Mouse (Mus musculus): Measurements from ENCODE around the gene Onecut3.

Onecut3 gene

GRCm38 (mm10) chr10:80494732-80495131 lies at the start of gene Onecut3:
TSS of gene Onecut3 (plus strand) at chr10:80494835.
- DNase-seq (ENCODE audit: low read depth, low spot score) = no peak

- DNase-seq (ENCODE audit: low read depth, low spot score) = no peak
Observed at GRCm38 (mm10) chr10:80445052-80445451, 49.6 kb upstream of the Onecut3 start.

- DNase-seq (ENCODE audit: low read depth, low spot score) = peak; percentile 72
Observed at GRCm38 (mm10) chr10:80445898-80446601, 48.6 kb upstream of the Onecut3 start.

DNA sequence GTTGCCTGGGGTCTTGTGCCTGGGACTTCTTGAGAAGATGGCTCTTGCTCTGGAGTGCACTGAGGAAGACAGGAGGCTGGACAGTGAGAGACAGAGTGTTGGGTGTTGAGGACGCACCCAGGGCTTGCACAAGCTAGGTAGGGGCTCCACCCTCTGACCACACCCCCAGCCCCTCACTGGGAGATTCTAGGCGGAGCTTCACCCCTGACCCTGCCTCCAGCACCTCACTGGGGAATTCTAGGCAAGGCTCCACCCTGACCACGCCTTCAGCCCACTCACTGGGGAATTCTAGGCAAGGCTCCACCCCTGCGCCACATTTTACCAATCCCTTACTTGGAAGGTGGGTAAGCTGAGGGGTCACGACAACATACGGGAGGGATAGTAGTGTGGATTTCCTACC lies 44.0 kb upstream of the Onecut3 start:
- DNase-seq (ENCODE audit: low read depth, low spot score) = peak; percentile 24

- DNase-seq (ENCODE audit: low read depth, low spot score) = no peak
Observed at GRCm38 (mm10) chr10:80453601-80454000, 41.0 kb upstream of the Onecut3 start.

DNA sequence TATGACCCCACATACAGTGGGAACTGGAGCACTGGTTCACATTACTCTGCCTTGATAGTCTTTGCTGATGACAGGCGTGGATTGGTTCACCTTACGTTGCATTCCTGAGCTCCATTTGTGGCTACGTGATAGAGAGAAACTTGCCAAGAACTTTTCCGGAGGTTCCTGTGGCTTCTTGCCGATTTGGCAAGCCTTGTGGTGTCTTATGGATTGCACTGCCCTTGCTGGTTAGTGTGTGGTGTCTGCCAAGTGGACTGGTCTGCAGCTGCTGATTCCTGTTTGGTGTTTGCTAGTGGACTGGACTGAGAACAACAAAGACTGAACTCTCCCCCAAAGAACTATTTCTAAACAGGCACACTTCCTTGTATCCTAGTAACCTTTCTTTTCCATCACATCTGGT lies 39.9 kb upstream of the Onecut3 start:
- no peak for DNase-seq (ENCODE audit: low read depth, low spot score)

DNA sequence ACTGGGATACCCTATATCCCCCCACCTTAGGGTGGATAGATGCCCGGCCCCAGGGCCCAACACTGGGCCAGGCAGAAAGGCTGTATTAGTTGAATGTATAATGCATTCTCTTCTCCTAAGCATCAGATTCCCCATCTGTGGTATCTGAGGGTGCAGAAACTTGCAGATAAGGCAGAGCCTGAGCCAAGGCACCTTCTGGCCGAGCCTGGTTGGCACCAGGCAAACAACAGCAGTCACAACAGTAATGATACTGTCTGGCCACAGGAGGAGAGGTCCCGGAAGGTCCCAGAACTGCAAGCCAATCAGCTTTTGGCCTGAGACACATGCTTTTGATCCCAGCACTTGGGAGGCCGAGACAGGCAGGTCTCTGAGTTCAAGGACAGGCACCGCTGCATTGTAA lies 38.9 kb upstream of the Onecut3 start:
- DNase-seq (ENCODE audit: low read depth, low spot score) = no peak

DNA sequence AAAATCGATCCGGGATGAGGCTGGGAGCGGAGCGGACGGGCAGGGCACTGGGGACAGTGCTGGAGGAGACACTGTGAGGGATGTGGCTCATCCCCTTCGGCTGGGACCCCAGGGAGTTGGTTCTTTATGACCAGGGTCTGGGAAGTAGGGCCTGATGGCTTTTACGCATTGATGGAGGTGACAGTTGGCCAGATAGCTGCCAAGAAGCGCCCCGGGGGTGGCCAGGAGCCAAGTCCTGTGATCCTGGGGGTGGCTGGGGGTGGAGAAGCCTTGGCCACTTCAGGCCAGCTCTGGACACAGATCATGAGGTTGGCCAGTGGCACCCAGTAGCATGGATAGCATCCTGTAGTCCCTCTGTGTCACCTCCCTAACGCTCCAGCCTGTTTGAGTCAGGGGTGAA lies 35.4 kb upstream of the Onecut3 start:
- DNase-seq (ENCODE audit: low read depth, low spot score) = no peak

- no peak for DNase-seq (ENCODE audit: low read depth, low spot score)
Observed at GRCm38 (mm10) chr10:80459671-80460070, 35.0 kb upstream of the Onecut3 start.

GRCm38 (mm10) chr10:80460324-80460723 lies 34.3 kb upstream of the Onecut3 start:
- DNase-seq (ENCODE audit: low read depth, low spot score) = no peak

- no peak for DNase-seq (ENCODE audit: low read depth, low spot score)
Observed at GRCm38 (mm10) chr10:80461346-80461745, 33.3 kb upstream of the Onecut3 start.

- DNase-seq (ENCODE audit: low read depth, low spot score) = no peak
Observed at GRCm38 (mm10) chr10:80464381-80465035, 30.1 kb upstream of the Onecut3 start.

GRCm38 (mm10) chr10:80465066-80465465 lies 29.6 kb upstream of the Onecut3 start:
- no peak for DNase-seq (ENCODE audit: low read depth, low spot score)

DNA sequence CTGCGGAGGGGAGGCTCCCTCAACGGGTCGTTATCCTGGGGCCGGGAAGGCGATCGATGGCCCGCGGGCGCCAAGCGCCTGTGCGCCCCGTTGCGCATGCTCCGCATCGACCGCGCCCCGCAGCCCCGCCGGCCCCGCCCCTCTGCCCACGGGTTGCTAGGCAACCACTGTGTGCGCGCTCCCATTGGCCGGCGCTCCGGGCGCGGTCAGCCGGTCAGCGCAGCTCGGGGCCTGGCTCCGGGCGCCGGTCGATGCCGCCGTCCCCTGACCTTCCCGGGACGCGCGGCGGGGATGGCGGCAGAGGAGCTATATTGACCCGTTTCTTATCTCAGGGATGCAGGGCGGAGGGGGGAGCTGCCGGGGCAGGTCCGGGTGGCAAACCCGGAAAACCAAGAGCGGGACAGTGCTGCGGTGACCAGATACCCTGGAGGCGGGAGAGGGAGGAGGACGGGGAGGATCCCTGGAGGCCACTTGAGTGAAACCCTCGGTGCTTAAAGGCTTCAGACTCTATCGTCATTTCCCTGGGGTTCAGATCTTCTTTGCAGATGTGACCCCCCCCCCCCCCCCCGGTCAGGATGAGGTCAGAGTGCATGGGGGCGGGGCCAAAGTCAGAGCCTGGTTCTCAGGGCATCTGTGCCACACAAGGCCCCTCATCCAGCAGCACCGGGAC lies 19.2 kb upstream of the Onecut3 start:
- peak; percentile 80 for DNase-seq (ENCODE audit: low read depth, low spot score)

GRCm38 (mm10) chr10:80478531-80478930 lies 16.1 kb upstream of the Onecut3 start:
- no peak for DNase-seq (ENCODE audit: low read depth, low spot score)

GRCm38 (mm10) chr10:80481002-80481401 lies 13.6 kb upstream of the Onecut3 start:
- no peak for DNase-seq (ENCODE audit: low read depth, low spot score)

DNA sequence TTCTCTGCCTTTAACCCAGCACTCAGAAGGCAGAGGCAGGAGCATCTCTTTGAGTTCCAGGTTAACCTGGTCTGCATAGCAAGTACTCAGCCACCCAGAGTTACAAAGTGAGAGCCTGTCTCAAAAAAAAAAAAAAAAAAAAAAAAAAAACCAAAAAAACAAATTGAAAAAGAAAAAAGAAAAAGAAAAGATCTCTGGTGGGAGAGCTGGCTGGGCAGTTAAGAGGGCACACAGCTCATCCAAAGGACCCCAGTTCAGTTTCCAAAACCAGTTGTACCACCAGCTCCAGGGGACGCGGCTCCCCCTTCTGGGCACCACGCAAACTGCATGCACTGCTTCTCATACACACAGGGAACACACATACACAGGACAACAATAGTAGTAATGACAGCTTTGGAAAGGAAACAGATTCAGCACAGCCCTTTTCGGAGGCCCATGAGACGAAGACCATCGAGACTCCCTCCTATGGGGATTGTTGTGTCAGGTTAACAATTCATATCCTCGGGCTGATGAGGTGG lies 7.7 kb upstream of the Onecut3 start:
- DNase-seq (ENCODE audit: low read depth, low spot score) = no peak

DNA sequence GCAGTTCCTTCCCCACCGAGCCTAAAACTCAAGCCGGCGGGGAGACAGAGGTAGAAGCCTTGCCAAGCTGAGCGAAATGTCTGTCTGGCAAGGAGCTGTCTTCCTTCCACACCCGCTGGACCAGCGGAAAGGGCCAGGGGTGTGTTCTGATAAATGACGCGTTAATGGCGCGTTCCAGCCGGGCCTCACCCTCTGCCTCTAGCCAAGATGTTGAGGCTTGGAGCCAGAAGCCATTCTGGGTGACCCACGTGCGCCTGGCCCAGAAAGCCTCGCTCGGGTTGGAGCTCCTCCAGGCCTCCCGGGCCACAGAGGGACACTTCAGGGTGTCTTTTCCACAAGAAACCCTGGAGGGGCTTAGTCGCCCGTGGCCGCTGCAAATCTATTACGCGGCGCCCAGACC lies 4.6 kb upstream of the Onecut3 start:
- no peak for DNase-seq (ENCODE audit: low read depth, low spot score)

DNA sequence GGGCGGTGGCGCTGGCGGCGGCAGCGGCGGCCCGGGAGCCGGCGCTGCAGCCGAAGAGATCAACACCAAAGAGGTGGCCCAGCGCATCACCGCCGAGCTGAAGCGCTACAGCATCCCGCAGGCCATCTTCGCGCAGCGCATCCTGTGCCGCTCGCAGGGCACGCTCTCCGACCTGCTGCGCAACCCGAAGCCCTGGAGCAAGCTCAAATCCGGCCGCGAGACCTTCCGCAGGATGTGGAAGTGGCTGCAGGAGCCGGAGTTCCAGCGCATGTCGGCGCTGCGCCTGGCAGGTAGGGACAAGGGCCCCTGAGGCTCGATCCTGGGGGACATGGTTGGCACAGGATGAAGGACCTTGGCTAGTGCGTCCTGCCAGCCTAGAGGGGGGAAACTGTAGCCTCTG lies 1.3 kb downstream of the Onecut3 start:
- no peak for DNase-seq (ENCODE audit: low read depth, low spot score)

- no peak for DNase-seq (ENCODE audit: low read depth, low spot score)
Observed at GRCm38 (mm10) chr10:80496421-80496820, 1.8 kb downstream of the Onecut3 start.

DNA sequence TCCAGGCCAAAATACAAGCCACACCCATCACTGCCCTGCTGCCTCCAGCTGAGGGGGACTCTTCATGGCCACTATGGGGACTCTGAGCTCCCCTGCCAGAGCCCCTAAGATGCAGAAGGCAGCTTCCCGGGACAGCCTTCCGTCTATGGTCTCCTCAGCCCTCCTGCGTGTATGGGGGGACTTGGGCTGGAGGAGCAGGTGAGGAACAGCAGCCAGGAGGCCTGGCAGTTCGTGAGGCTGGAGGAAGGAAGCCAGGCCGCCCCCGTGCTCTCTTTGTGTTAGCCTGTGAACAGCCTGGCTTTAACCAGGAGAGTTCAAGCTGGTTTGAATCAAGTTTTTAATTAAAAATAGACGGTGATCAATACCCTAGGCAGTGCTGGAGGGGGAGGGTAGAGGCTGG lies 7.7 kb downstream of the Onecut3 start:
- DNase-seq (ENCODE audit: low read depth, low spot score) = no peak

GRCm38 (mm10) chr10:80502819-80503314 lies 8.2 kb downstream of the Onecut3 start:
- DNase-seq (ENCODE audit: low read depth, low spot score) = no peak

Data from embryo, embryonic 11.5 days (tissue).